14 mouse cellular contexts compared by ENCODE assay signal in genomic region chr5:141889766-141890165, GRCm38 (mm10).
A peak's percentile ranks its signal among the peaks of the same experiment; 100 is the strongest.
DNase-seq lines count a peak whose midpoint lies in the region; ATAC-seq and TF ChIP-seq lines count a peak whose summit lies in the region.
"Had no signal": no experiment of that assay in that cellular context is flagged by ENCODE, and none has a peak within 500 bp of the region (broad histone marks: within the 10 kb centered on the region; RNA-seq: fewer than 3 reads in every experiment).

No protein-coding gene starts in this region.

- peaks cover 27% of the 10 kb centered on the region for H3K4me1 ChIP-seq in forebrain, embryonic 10.5 days
- peaks cover 28% of the 10 kb centered on the region for H3K4me1 ChIP-seq in forebrain, embryonic 16.5 days (replicated peaks; ENCODE audit: control insufficient read depth, insufficient read depth, low read length)
- H3K4me1 ChIP-seq in heart, postnatal 0 days (ENCODE audit: control insufficient read depth, insufficient read depth), result peaks cover 7% of the 10 kb centered on the region; the same call in 1 of the 2 replicates
- H3K4me1 ChIP-seq in lung, postnatal 0 days (ENCODE audit: insufficient read depth, low read depth, low read length), result no peaks in the 10 kb centered on the region
- peaks cover 19% of the 10 kb centered on the region for H3K4me1 ChIP-seq in midbrain, embryonic 16.5 days (ENCODE audit: control insufficient read depth, insufficient read depth, low read length)
- H3K4me1 ChIP-seq: intestine, embryonic 15.5 days; liver, embryonic 12.5 days; stomach, embryonic 15.5 days had no signal

- no peak overlapping the region for H3K4me2 ChIP-seq in forebrain, embryonic 16.5 days (ENCODE audit: low read length)
- H3K4me2 ChIP-seq in heart, postnatal 0 days (ENCODE audit: low read depth, low read length), result peak overlapping the region; percentile 28
- no peak overlapping the region for H3K4me2 ChIP-seq in lung, postnatal 0 days (replicated peaks; ENCODE audit: low read depth, low read length)
- H3K4me2 ChIP-seq in midbrain, embryonic 16.5 days (ENCODE audit: low read length), result peak overlapping the region; percentile 29
- H3K4me2 ChIP-seq: intestine, embryonic 15.5 days; liver, embryonic 12.5 days; stomach, embryonic 15.5 days had no signal

- ATAC-seq in forebrain, embryonic 16.5 days, result no peak
- no peak for ATAC-seq in heart, postnatal 0 days (ENCODE audit: insufficient read depth, low read depth)
- ATAC-seq in lung, postnatal 0 days, result no peak
- no peak for ATAC-seq in midbrain, embryonic 16.5 days
- ATAC-seq: intestine, embryonic 15.5 days; liver, embryonic 12.5 days had no signal

- intact Hi-C loops in heart, postnatal 14 days (cut with DNase I), result no loop called here

- no peak for TF ChIP-seq CTCF in heart, postnatal 0 days (IDR thresholded peaks at IDR 0.05; ENCODE audit: low read depth)
- TF ChIP-seq CTCF in lung, postnatal 0 days (IDR thresholded peaks at IDR 0.05), result no peak

- no peak for DNase-seq in forebrain, embryonic 10.5 days (ENCODE audit: extremely low spot score, low spot score)
- no peak for DNase-seq in heart, postnatal 0 days (ENCODE audit: low spot score)
- no peak for DNase-seq in heart, postnatal 14 days
- DNase-seq in lung, postnatal 0 days (ENCODE audit: low spot score), result peak; percentile 21
- no peak for DNase-seq in lung, postnatal 25 days (ENCODE audit: low spot score)
- no peak for DNase-seq in kidney, postnatal 10 days
- DNase-seq: cerebellum, adult 2 months; kidney, postnatal 14 days; thymus, postnatal 4 days had no signal

- no peak overlapping the region for H3K9ac ChIP-seq in forebrain, embryonic 16.5 days (replicated peaks; ENCODE audit: low read depth, low read length)
- H3K9ac ChIP-seq in heart, postnatal 0 days (replicated peaks; ENCODE audit: low read depth, low read length), result no peak overlapping the region
- H3K9ac ChIP-seq in lung, postnatal 0 days (replicated peaks; ENCODE audit: low read depth), result no peak overlapping the region
- no peak overlapping the region for H3K9ac ChIP-seq in midbrain, embryonic 16.5 days (ENCODE audit: low read depth, low read length)
- H3K9ac ChIP-seq: intestine, embryonic 15.5 days; liver, embryonic 12.5 days; stomach, embryonic 15.5 days had no signal

- H3K36me3 ChIP-seq in forebrain, embryonic 10.5 days (replicated peaks), result no peaks in the 10 kb centered on the region
- no peaks in the 10 kb centered on the region for H3K36me3 ChIP-seq in forebrain, embryonic 16.5 days (ENCODE audit: control insufficient read depth, insufficient read depth)
- no peaks in the 10 kb centered on the region for H3K36me3 ChIP-seq in heart, postnatal 0 days (replicated peaks; ENCODE audit: control insufficient read depth, insufficient read depth, low read length)
- H3K36me3 ChIP-seq in lung, postnatal 0 days (ENCODE audit: insufficient read depth, low read length), result no peaks in the 10 kb centered on the region
- no peaks in the 10 kb centered on the region for H3K36me3 ChIP-seq in midbrain, embryonic 16.5 days (ENCODE audit: control insufficient read depth, insufficient read depth, low read length)
- H3K36me3 ChIP-seq: intestine, embryonic 15.5 days; liver, embryonic 12.5 days; stomach, embryonic 15.5 days had no signal

- no peak overlapping the region for H3K4me3 ChIP-seq in forebrain, embryonic 10.5 days
- no peak overlapping the region for H3K4me3 ChIP-seq in forebrain, embryonic 16.5 days (replicated peaks; ENCODE audit: low read length)
- no peak overlapping the region for H3K4me3 ChIP-seq in heart, postnatal 0 days (ENCODE audit: low read depth, low read length)
- no peak overlapping the region for H3K4me3 ChIP-seq in lung, postnatal 0 days (ENCODE audit: low read depth, low read length)
- no peak overlapping the region for H3K4me3 ChIP-seq in midbrain, embryonic 16.5 days (ENCODE audit: low read depth, low read length)
- H3K4me3 ChIP-seq: intestine, embryonic 15.5 days; liver, embryonic 12.5 days; stomach, embryonic 15.5 days had no signal

- WGBS in forebrain, embryonic 10.5 days, result 77% methylated on average over 9 of the region's 9 CpGs
- WGBS in forebrain, embryonic 16.5 days, result 17% methylated on average over 9 of the region's 9 CpGs
- 24% methylated on average over 9 of the region's 9 CpGs for WGBS in heart, postnatal 0 days
- 38% methylated on average over 9 of the region's 9 CpGs for WGBS in lung, postnatal 0 days
- WGBS in midbrain, embryonic 16.5 days, result 19% methylated on average over 9 of the region's 9 CpGs

- no peaks in the 10 kb centered on the region for H3K9me3 ChIP-seq in forebrain, embryonic 10.5 days
- H3K9me3 ChIP-seq in forebrain, embryonic 16.5 days (ENCODE audit: control insufficient read depth, low read length), result no peaks in the 10 kb centered on the region
- H3K9me3 ChIP-seq in heart, postnatal 0 days (replicated peaks; ENCODE audit: control insufficient read depth, low read length), result no peaks in the 10 kb centered on the region
- H3K9me3 ChIP-seq in lung, postnatal 0 days (ENCODE audit: low read length), result no peaks in the 10 kb centered on the region
- H3K9me3 ChIP-seq in midbrain, embryonic 16.5 days (replicated peaks; ENCODE audit: control insufficient read depth, low read length, poor library complexity, severe bottlenecking), result no peaks in the 10 kb centered on the region
- H3K9me3 ChIP-seq: intestine, embryonic 15.5 days; liver, embryonic 12.5 days; stomach, embryonic 15.5 days had no signal

- 0 out of 2 replicates have a peak overlapping the region, but pooled peaks have one; percentile 25 for H3K27ac ChIP-seq in forebrain, embryonic 10.5 days
- H3K27ac ChIP-seq in forebrain, embryonic 16.5 days (ENCODE audit: low read length), result no peak overlapping the region
- no peak overlapping the region for H3K27ac ChIP-seq in heart, postnatal 0 days (ENCODE audit: low read depth)
- H3K27ac ChIP-seq in lung, postnatal 0 days (ENCODE audit: low read length), result no peak overlapping the region
- H3K27ac ChIP-seq in midbrain, embryonic 16.5 days (ENCODE audit: low read length), result peak overlapping the region; percentile 32; the same call in 1 of the 2 replicates
- H3K27ac ChIP-seq: intestine, embryonic 15.5 days; liver, embryonic 12.5 days; stomach, embryonic 15.5 days had no signal

- no peak for TF ChIP-seq EP300 in heart, postnatal 0 days (IDR thresholded peaks at IDR 0.05; ENCODE audit: low read depth)
- TF ChIP-seq EP300 in lung, postnatal 0 days (IDR thresholded peaks at IDR 0.05), result no peak

- no peaks in the 10 kb centered on the region for H3K27me3 ChIP-seq in forebrain, embryonic 10.5 days (ENCODE audit: poor library complexity, severe bottlenecking)
- 0 out of 2 replicates have a peak, but pooled peaks cover 2% of the 10 kb centered on the region for H3K27me3 ChIP-seq in forebrain, embryonic 16.5 days (replicated peaks; ENCODE audit: control insufficient read depth, insufficient read depth, low read length)
- no peaks in the 10 kb centered on the region for H3K27me3 ChIP-seq in heart, postnatal 0 days (ENCODE audit: control insufficient read depth, insufficient read depth, low read length)
- H3K27me3 ChIP-seq in lung, postnatal 0 days (replicated peaks; ENCODE audit: insufficient read depth, low read length), result no peaks in the 10 kb centered on the region
- no peaks in the 10 kb centered on the region; the same call in 1 of the 2 replicates for H3K27me3 ChIP-seq in midbrain, embryonic 16.5 days (ENCODE audit: control insufficient read depth, insufficient read depth, low read depth, low read length)
- H3K27me3 ChIP-seq: intestine, embryonic 15.5 days; liver, embryonic 12.5 days; stomach, embryonic 15.5 days had no signal

Comparison
In these comparisons a context has a peak if more than half of its experiments do, and no peak if none do; other contexts are left out.
1. H3K27ac ChIP-seq: peak in forebrain, embryonic 10.5 days (single experiment) and midbrain, embryonic 16.5 days (single experiment); none in forebrain, embryonic 16.5 days (single experiment), heart, postnatal 0 days (single experiment) and lung, postnatal 0 days (single experiment).
2. H3K4me2 ChIP-seq: peak in heart, postnatal 0 days (single experiment) and midbrain, embryonic 16.5 days (single experiment); none in forebrain, embryonic 16.5 days (single experiment) and lung, postnatal 0 days (single experiment).